Mouse (Mus musculus) embryonic fibroblast, embryonic 13.5 days (primary cell): ENCODE measurements at regions not wholly inside any gene's neighbourhood (a gene's known extent, or its start where the extent isn't known, plus 50 kb on each side); places are given as distances from the start of the nearest gene placed in this dataset.

ENCODE experiments used
- CTCF ChIP-seq: IDR thresholded peaks from 2 replicates; pipeline ENCODE4 v1.5.1; 2011; ENCODE audit warnings: mild to moderate bottlenecking, control low read depth, low read length, moderate library complexity, borderline replicate concordance; ENCODE audit not compliant: insufficient read depth
- POLR2A ChIP-seq: IDR thresholded peaks from 2 replicates; pipeline ENCODE4 v1.6.1; 2011; ENCODE audit warnings: low read depth, mild to moderate bottlenecking, control low read depth, low read length, moderate library complexity

DNA sequence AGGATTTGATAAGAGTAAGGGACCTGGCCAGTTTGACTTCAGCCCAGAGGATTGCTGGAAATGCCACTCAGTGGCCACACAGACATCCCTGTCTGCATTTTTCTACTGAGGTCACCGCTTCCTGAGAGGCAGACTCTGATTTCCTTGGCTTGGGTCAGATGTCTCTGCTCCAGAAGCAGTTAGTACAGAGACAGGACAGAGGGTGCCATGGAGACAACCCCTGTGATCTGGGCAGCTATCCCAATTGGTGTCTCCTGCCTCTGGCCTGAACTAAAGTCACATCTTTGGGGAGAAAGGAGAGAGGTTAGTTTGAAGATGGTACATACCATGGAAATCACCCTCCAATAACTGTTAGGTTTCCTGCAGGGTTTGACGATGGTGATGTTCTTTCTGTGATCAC lies 165.2 kb upstream of the Adra1b start:
- no peak for TF ChIP-seq CTCF
- no peak for TF ChIP-seq POLR2A
